Mouse (Mus musculus): ENCODE data around the gene Olfr433. TPM values are rescaled to one million over a fixed set of nuclear protein-coding genes. Genes with fewer than 3 reads are reported as not detected.

Olfr433 gene
- polyA plus RNA-seq, 1 experiment from 2014 or later = not detected

GRCm38 (mm10) chr1:174052981-174053380 lies 12.5 kb downstream of the Olfr433 start:
- no peak for ATAC-seq (replicated peaks; ENCODE audit: insufficient number of reproducible peaks, low FRiP score, low TSS enrichment, low read depth)
- WGBS = 85% methylated on average over 3 of the region's 3 CpGs
- H3K27ac ChIP-seq (replicated peaks; ENCODE audit: low read depth, low read length) = no peak overlapping the region

DNA sequence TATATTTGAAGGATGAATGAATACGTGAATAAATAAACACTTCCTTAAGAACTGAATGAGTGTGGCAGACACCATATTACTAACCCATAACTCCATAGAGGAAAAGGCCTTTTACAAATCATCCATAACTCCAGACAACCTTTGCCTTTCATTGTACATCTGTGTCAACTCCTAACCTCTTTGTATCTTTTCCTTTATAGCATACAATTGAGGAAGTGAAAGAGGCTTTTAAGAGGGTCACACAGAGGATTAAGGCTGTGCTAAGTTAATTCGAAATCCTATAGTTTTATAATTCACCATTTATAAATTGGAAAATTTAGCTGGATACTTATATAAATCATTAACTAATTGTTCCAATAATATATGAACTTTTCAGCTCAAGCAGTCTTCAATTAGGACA lies 14.7 kb downstream of the Olfr433 start:
- no peaks in the 10 kb centered on the region for H3K4me1 ChIP-seq (ENCODE audit: control insufficient read depth, insufficient read depth, low read length)
- H3K9me3 ChIP-seq (replicated peaks; ENCODE audit: control insufficient read depth, low read length) = no peaks in the 10 kb centered on the region
- H3K4me3 ChIP-seq (ENCODE audit: low read depth, low read length) = no peak overlapping the region
- no peaks in the 10 kb centered on the region for H3K27me3 ChIP-seq (ENCODE audit: control insufficient read depth, insufficient read depth, low read length)
- no peaks in the 10 kb centered on the region for H3K36me3 ChIP-seq (replicated peaks; ENCODE audit: control insufficient read depth, insufficient read depth, low read depth, low read length)
- no peak for ATAC-seq (replicated peaks; ENCODE audit: insufficient number of reproducible peaks, low FRiP score, low TSS enrichment, low read depth)
- no peak for DNase-seq (ENCODE audit: low spot score)
- WGBS = 82% methylated on average over 2 of the region's 2 CpGs
- no peak overlapping the region for H3K27ac ChIP-seq (replicated peaks; ENCODE audit: low read depth, low read length)
- H3K4me2 ChIP-seq (ENCODE audit: low read depth, low read length) = no peak overlapping the region
- H3K9ac ChIP-seq (replicated peaks; ENCODE audit: low read length) = no peak overlapping the region

More at GRCm38 (mm10) chr1:174052981-174053380, 12.5 kb downstream of the Olfr433 start:
- H3K4me2 ChIP-seq (ENCODE audit: low read depth, low read length) = no peak overlapping the region
- no peaks in the 10 kb centered on the region for H3K27me3 ChIP-seq (ENCODE audit: control insufficient read depth, insufficient read depth, low read length)
- H3K9me3 ChIP-seq (replicated peaks; ENCODE audit: control insufficient read depth, low read length) = no peaks in the 10 kb centered on the region
- no peaks in the 10 kb centered on the region for H3K36me3 ChIP-seq (replicated peaks; ENCODE audit: control insufficient read depth, insufficient read depth, low read depth, low read length)
- no peak overlapping the region for H3K9ac ChIP-seq (replicated peaks; ENCODE audit: low read length)
- H3K4me1 ChIP-seq (ENCODE audit: control insufficient read depth, insufficient read depth, low read length) = no peaks in the 10 kb centered on the region
- no peak overlapping the region for H3K4me3 ChIP-seq (ENCODE audit: low read depth, low read length)
- DNase-seq (ENCODE audit: low spot score) = no peak

DNA sequence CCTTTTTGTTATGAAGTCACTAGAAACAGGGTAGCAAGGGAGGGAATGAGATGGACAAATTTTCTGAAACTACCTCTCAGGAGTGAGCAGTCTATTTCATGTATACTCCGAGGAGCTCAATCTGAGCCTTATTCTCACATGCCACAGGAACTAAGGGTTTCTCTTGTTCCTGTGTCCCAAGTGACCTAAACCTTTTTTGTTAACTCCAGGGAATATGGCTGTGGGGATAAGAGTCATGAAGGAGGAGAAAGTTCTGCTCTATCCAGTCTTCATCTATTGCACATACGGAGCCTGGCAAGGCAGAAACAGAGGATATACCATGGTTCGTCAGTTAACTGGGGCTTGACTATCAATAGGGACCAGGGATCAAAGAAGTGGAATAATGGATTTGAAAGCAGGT lies 25.8 kb downstream of the Olfr433 start, which contains the start of gene Olfr430:
TSS of gene Olfr430 (plus strand) at position 301 of the 400 bp plus-strand sequence.
- Histone ChIP-seq H3K4me3 (ENCODE audit: low read depth, low read length) (no peak within 1 kb of the TSS), H3K36me3 (replicated peaks; ENCODE audit: control insufficient read depth, insufficient read depth, low read depth, low read length) (no peaks in the 10 kb centered on the region), H3K4me1 (ENCODE audit: control insufficient read depth, insufficient read depth, low read length) (no peaks in the 10 kb centered on the region), H3K9me3 (replicated peaks; ENCODE audit: control insufficient read depth, low read length) (no peaks in the 10 kb centered on the region), H3K27ac (replicated peaks; ENCODE audit: low read depth, low read length) (no peak within 1 kb of the TSS), H3K4me2 (ENCODE audit: low read depth, low read length) (no peak within 1 kb of the TSS), H3K27me3 (ENCODE audit: control insufficient read depth, insufficient read depth, low read length) (no peaks in the 10 kb centered on the region), H3K9ac (replicated peaks; ENCODE audit: low read length) (no peak within 1 kb of the TSS)
- WGBS = 85% methylated on average over 3 of the region's 3 CpGs
- ATAC-seq (replicated peaks; ENCODE audit: insufficient number of reproducible peaks, low FRiP score, low TSS enrichment, low read depth) (no peak), DNase-seq (ENCODE audit: low spot score) (no peak)

DNA sequence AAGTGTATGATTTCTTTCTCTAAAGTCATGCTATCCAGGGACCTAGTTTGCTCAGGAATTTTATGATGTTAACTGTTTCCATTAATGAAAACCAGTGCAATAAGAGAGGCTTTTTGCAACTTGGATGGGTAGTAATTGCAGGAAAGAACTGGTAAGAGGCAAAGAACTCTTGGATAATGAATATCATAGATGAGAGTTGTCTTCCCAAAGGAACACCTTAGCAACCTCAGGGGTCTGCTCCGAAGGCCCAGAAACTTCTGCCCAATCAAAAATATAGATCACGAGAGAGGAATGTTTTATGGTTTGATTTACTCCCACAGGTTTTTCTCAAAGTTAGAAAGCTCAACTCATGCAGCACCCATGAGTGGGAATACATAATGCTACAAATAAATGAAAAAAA lies 43.5 kb downstream of the Olfr433 start, which contains the start of gene Olfr429:
TSS of gene Olfr429 (plus strand) at position 301 of the 400 bp plus-strand sequence.
- Histone ChIP-seq H3K9me3 (replicated peaks; ENCODE audit: control insufficient read depth, low read length) (no peaks in the 10 kb centered on the region), H3K27ac (replicated peaks; ENCODE audit: low read depth, low read length) (no peak within 1 kb of the TSS), H3K27me3 (ENCODE audit: control insufficient read depth, insufficient read depth, low read length) (no peaks in the 10 kb centered on the region), H3K4me3 (ENCODE audit: low read depth, low read length) (no peak within 1 kb of the TSS), H3K9ac (replicated peaks; ENCODE audit: low read length) (no peak within 1 kb of the TSS), H3K4me2 (ENCODE audit: low read depth, low read length) (no peak within 1 kb of the TSS), H3K4me1 (ENCODE audit: control insufficient read depth, insufficient read depth, low read length) (no peaks in the 10 kb centered on the region), H3K36me3 (replicated peaks; ENCODE audit: control insufficient read depth, insufficient read depth, low read depth, low read length) (no peaks in the 10 kb centered on the region)
- ATAC-seq (replicated peaks; ENCODE audit: insufficient number of reproducible peaks, low FRiP score, low TSS enrichment, low read depth) = no peak
- WGBS = 89% methylated on average over 2 of the region's 2 CpGs
- no peak for DNase-seq (ENCODE audit: low spot score)

Other genes starting within 250 kb of the Olfr433 start
- gene Ifi211, start 127.7 kb upstream of the Olfr433 start, polyA plus RNA-seq (2014; fragmentation: Nextera tagmentation; extraction: Ambion mirVana) = 0.28 and 0.40 TPM in 2 replicates
- 0.49 and 0.75 TPM in 2 replicates for gene Mndal, start 98.2 kb upstream of the Olfr433 start, polyA plus RNA-seq (2014; fragmentation: Nextera tagmentation; extraction: Ambion mirVana)
- gene Ifi203, start 98.0 kb upstream of the Olfr433 start, polyA plus RNA-seq (2014; fragmentation: Nextera tagmentation; extraction: Ambion mirVana) = 0.17 and 0.38 TPM in 2 replicates
- 0.20 and 0.36 TPM in 2 replicates for gene Ifi202b, start 58.0 kb upstream of the Olfr433 start, polyA plus RNA-seq (2014; fragmentation: Nextera tagmentation; extraction: Ambion mirVana)
- gene Ifi205, start 8.9 kb upstream of the Olfr433 start, polyA plus RNA-seq (2014; fragmentation: Nextera tagmentation; extraction: Ambion mirVana) = not detected in 2 replicates
- not detected in 2 replicates for gene Olfr432, start 8.5 kb downstream of the Olfr433 start, polyA plus RNA-seq (2014; fragmentation: Nextera tagmentation; extraction: Ambion mirVana)
- 0.07 TPM in 1 of 2 replicates, not detected in the other for gene Olfr430, start 25.9 kb downstream of the Olfr433 start, polyA plus RNA-seq (2014; fragmentation: Nextera tagmentation; extraction: Ambion mirVana)
- gene Olfr429, start 43.6 kb downstream of the Olfr433 start, polyA plus RNA-seq (2014; fragmentation: Nextera tagmentation; extraction: Ambion mirVana) = not detected in 2 replicates
- not detected in 2 replicates for gene Olfr427, start 56.2 kb downstream of the Olfr433 start, polyA plus RNA-seq (2014; fragmentation: Nextera tagmentation; extraction: Ambion mirVana)
- 0.64 and 0.90 TPM in 2 replicates for gene Olfr231, start 80.5 kb downstream of the Olfr433 start, polyA plus RNA-seq (2014; fragmentation: Nextera tagmentation; extraction: Ambion mirVana)
- 0.29 TPM in 1 of 2 replicates, not detected in the other for gene Olfr424, start 90.8 kb downstream of the Olfr433 start, polyA plus RNA-seq (2014; fragmentation: Nextera tagmentation; extraction: Ambion mirVana)
- gene Olfr420, start 114.9 kb downstream of the Olfr433 start, polyA plus RNA-seq (2014; fragmentation: Nextera tagmentation; extraction: Ambion mirVana) = 0.14 and 0.34 TPM in 2 replicates
- gene Spta1, start 132.1 kb downstream of the Olfr433 start, polyA plus RNA-seq (2014; fragmentation: Nextera tagmentation; extraction: Ambion mirVana) = 2.0 and 2.4 TPM in 2 replicates
- gene Olfr419, start 211.4 kb downstream of the Olfr433 start, polyA plus RNA-seq (2014; fragmentation: Nextera tagmentation; extraction: Ambion mirVana) = not detected in 2 replicates

All from embryonic facial prominence, embryonic 11.5 days (tissue).